Mouse (Mus musculus) left cerebral cortex, postnatal 36 days (tissue): Measurements from ENCODE around the gene Gm17190. TPM values are rescaled to one million over a fixed set of nuclear protein-coding genes. Genes with fewer than 3 reads are reported as not detected.
"Not testable (repeated sequence)": the region's sequence is repeated elsewhere in the genome, so short reads cannot be mapped to it uniquely, and the experiment has no call there.

ENCODE experiments used
- DNase-seq, 2 experiments: peaks; one replicate each; pipeline ENCODE4 v3.0.0; 2021 to 2022; ENCODE audit warnings: low spot score in 2 of 2, mixed read lengths in 1 of 2
- intact Hi-C: fragments of 180-260 bp; cut with DNase I; formaldehyde crosslinking; loops from one replicate; pipeline ENCODE4 v1.15.1; 2025
- total RNA-seq, 2 experiments: library from RNA; stranded (reverse); gene quantifications; 2 replicates each; pipeline ENCODE4 v1.2.3; 2021

The Gm17190 gene
- total RNA-seq: not detected

DNA sequence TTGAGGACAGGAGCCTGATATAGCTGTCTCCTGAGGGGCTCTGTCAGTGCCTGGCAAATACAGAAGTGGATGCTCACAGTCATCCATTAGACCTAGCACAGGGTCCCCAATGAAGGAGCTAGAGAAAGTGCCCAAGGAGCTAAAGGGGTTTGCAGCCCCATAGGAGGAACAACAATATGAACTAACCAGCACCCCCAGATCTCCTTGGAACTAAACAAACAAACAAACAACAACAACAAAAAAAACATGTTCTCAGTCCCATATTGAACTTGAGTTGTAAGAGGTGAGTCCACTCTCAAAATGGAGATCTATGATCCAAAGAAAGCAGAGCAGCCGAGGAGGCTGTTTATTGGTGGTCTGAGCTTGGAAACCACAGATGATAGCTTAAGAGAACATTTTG lies at the start of gene Gm17190:
Gm17190 (plus strand) TSS at position 301 of the 400 bp plus-strand sequence.
- intact Hi-C loops, DNase-seq: not testable (repeated sequence)

DNA sequence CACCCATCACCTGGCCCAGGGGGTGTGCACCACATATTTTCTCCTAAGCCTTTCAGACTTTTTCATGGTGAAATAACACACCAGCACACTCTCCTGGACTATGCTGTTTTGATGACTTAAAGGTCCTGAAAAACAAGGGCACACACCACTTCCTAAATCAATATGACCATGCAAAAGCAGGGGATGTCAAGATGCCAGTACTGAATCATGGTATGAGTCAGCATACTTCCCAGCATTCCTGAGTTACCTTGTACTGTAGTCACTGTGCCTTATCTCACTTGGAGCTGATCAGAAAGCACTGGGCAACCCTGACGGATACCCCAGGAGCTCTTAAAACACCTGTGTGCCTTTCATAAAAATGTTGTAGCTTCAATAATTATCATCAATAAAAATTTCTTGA lies 42.3 kb upstream of the Gm17190 start:
- DNase-seq: no peak
- intact Hi-C loops: loop anchor here (10.0 kb wide), 1 partner anchor 335 kb away; no protein-coding TSS in a partner anchor

DNA sequence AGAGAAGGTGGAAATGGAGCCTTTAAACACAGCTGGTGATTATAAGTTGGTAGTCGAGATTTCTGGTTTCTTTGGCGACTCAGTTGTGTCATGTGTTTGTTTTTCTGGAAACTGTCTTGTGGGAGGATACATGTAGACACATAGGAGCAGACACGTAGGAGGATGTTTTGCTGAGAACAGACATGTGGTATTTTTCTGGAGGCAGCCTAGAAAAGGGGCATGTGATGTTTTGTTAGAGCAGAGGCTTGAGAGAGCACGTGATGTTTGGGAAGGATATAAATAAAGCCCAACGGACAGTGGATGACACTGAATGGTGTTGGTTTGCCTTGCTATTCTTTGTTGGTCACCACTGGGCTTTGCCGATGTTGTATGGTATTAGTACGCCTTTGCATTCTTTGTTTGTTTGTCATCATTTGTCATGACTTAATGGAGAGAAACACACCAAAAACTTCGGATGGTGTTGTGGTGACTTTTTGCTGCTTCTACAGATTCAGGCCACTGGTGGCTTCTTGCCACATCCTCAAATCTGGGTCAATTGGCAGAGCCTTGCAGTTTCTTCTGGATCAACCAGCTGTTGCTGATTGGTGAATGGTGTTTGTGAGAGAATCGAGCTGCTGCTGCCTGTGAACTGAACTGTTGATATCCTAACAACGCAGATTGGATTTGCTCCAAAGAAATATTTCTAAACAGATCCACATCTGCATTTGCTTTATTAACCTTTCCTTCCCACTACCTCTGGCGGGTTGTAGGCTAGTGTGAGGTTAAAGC lies 41.4 kb upstream of the Gm17190 start:
- intact Hi-C loops: no loop called here
- DNase-seq: no peak

GRCm38 (mm10) chr13:96045396-96045795 lies 36.5 kb upstream of the Gm17190 start:
- intact Hi-C loops: no loop called here

GRCm38 (mm10) chr13:96052755-96053154 lies 29.1 kb upstream of the Gm17190 start:
- DNase-seq: no peak
- intact Hi-C loops: no loop called here

More at GRCm38 (mm10) chr13:96045396-96045795, 36.5 kb upstream of the Gm17190 start:
- DNase-seq: no peak

- intact Hi-C loops: no loop called here
- no peak for DNase-seq
Observed at GRCm38 (mm10) chr13:96073555-96073954, 8.3 kb upstream of the Gm17190 start.

- DNase-seq, intact Hi-C loops: not testable (repeated sequence)
Observed at GRCm38 (mm10) chr13:96081276-96081675, 578 bp upstream of the Gm17190 start, which contains the start of gene Gm20075. Gene Gm20075, minus strand, starts transcription at chr13:96081376.

GRCm38 (mm10) chr13:96085581-96086302 lies 3.9 kb downstream of the Gm17190 start:
- no peak for DNase-seq
- intact Hi-C loops: no loop called here

- intact Hi-C loops: no loop called here
- DNase-seq: no peak
Observed at GRCm38 (mm10) chr13:96090929-96091328, 9.1 kb downstream of the Gm17190 start.

GRCm38 (mm10) chr13:96106367-96106766 lies 24.5 kb downstream of the Gm17190 start:
- DNase-seq: no peak
- intact Hi-C loops: no loop called here

- intact Hi-C loops: no loop called here
- DNase-seq: no peak
Observed at GRCm38 (mm10) chr13:96110767-96111166, 28.9 kb downstream of the Gm17190 start.

DNA sequence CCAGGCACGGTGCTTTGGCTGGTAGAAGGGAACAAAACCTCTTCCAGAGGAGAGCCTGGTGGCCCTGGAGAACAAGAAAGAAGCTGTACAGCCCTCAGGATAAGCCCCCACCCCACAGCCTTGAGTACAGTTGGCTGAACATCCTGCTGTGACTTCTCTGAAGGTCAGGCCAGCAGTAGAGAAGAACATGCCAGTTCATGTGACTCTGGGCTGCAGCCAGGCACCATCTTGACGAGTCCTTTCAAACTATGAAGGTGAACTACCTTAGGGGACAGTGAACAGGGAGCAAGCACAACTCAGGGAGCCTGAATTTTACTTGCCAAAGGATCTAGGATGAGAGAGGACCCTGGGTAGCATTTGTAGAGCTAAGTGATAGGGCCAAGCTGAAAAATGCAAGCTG lies 30.9 kb downstream of the Gm17190 start:
- intact Hi-C loops: no loop called here
- DNase-seq: no peak

DNA sequence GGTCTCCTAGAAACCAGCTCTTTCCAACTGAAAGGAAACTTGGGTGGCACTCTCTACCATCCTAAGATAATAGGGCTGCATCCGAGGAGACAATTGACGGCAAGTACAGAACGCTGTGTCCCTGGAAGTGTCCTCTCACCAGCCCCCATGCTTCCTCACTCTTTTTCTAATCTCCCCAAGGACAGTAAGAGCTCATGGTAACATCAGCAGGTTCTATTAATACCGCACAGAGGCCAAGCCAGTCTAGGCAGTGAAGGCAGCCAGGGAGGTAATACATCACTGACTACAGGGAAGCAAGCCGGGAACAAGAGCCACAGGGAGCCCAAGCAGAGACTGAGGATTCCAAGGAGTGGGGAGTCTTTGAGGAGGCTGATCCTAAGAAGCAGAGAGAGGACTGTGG lies 43.2 kb downstream of the Gm17190 start:
- no peak for DNase-seq
- intact Hi-C loops: no loop called here

- intact Hi-C loops: no loop called here
- no peak for DNase-seq
Observed at GRCm38 (mm10) chr13:96126669-96127068, 44.8 kb downstream of the Gm17190 start.

DNA sequence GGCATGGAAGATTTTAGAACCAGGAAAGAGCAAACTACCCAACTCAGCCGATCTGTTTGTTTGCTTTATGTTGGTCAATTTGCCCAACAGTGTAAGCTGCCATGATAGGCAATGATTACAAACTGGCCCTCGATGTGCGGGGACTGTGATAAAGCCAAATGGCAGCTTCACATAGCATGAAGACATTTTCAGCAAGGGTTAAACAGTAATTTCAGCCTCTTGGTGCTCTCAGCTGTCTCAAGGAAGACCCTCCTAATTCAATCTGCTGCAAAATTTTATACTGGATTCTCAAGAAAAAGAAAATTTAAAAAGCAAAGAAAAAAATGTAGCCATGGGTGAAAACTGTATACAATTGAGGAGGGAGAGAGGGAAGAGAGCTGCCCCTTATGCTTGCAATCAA lies 47.2 kb downstream of the Gm17190 start:
- DNase-seq: no peak
- intact Hi-C loops: no loop called here

- intact Hi-C loops: loop anchor here (2.0 to 5.0 kb wide), 2 partner anchors 46 to 258 kb away; partner anchors contain the start of gene Poc5
- DNase-seq: peak; percentile 60 to 74
Observed at GRCm38 (mm10) chr13:96131050-96131449, 49.2 kb downstream of the Gm17190 start.

GRCm38 (mm10) chr13:96131911-96132310 lies 50.1 kb downstream of the Gm17190 start:
- intact Hi-C loops: loop anchor here (2.0 to 5.0 kb wide), 2 partner anchors 45 to 257 kb away; partner anchors contain the start of gene Poc5
- no peak for DNase-seq

- DNase-seq: peak; percentile 69 to 75
- intact Hi-C loops: loop anchor here (5.0 kb wide), 1 partner anchor 45 kb away; no protein-coding TSS in a partner anchor
Observed at GRCm38 (mm10) chr13:96132401-96132816, 50.6 kb downstream of the Gm17190 start, which contains the start of gene Sv2c. Gene Sv2c, minus strand, starts transcription at chr13:96132577.
